Mouse (Mus musculus): ENCODE data around the gene Ly6g6d. TPM values are rescaled to one million over a fixed set of nuclear protein-coding genes. Genes with fewer than 3 reads are reported as not detected.

Gene Ly6g6d
- total RNA-seq, 2 experiments from 2014 or later = 0.99 to 2.1 TPM

- DNase-seq = no peak
Measured at GRCm38 (mm10) chr17:35023756-35024155, 54.1 kb downstream of the Ly6g6d start.

- DNase-seq = no peak
Measured at GRCm38 (mm10) chr17:35023221-35023620, 54.6 kb downstream of the Ly6g6d start.

GRCm38 (mm10) chr17:35022541-35023060 lies 55.3 kb downstream of the Ly6g6d start:
- no peak for DNase-seq

- DNase-seq = no peak
Measured at GRCm38 (mm10) chr17:35021842-35022477, 55.9 kb downstream of the Ly6g6d start.

Other genes with a start within 250 kb of the Ly6g6d start
- 10 to 100 TPM; 54.9 to 61.0 TPM for gene Stk19, start 241.1 kb downstream of the Ly6g6d start, total RNA-seq (2021)
- 10 to 100 TPM; 37.1 to 43.9 TPM for gene Dxo, start 241.0 kb downstream of the Ly6g6d start, total RNA-seq (2021)
- 10 to 100 TPM; 69.5 to 72.4 TPM for gene Skiv2l, start 227.9 kb downstream of the Ly6g6d start, total RNA-seq (2021)
- gene Nelfe, start 227.7 kb downstream of the Ly6g6d start, total RNA-seq (2021) = 10 to 100 TPM; 29.2 to 32.1 TPM
- under 1 TPM in 1 of 2 experiments, not detected in 1; 0.23 TPM for gene Cfb, start 215.5 kb downstream of the Ly6g6d start, total RNA-seq (2021)
- 1 to 10 TPM; 6.9 to 8.0 TPM for gene Zbtb12, start 198.6 kb downstream of the Ly6g6d start, total RNA-seq (2021)
- not detected for gene Gm20547, start 196.0 kb downstream of the Ly6g6d start, total RNA-seq (2021)
- gene C2, start 179.8 kb downstream of the Ly6g6d start, total RNA-seq (2021) = 1 to 10 TPM in 1 of 2 experiments, under 1 TPM in 1; 0.22 to 2.0 TPM
- 100 to 1,000 TPM; 175 to 182 TPM for gene Ehmt2, start 179.6 kb downstream of the Ly6g6d start, total RNA-seq (2021)
- gene Slc44a4, start 163.6 kb downstream of the Ly6g6d start, total RNA-seq (2021) = under 1 TPM in 1 of 2 experiments, not detected in 1; 0.28 TPM
- gene Neu1, start 146.8 kb downstream of the Ly6g6d start, total RNA-seq (2021) = 10 to 100 TPM; 37.6 to 41.2 TPM
- 10 to 100 TPM; 28.0 to 35.6 TPM for gene Hspa1b, start 118.8 kb downstream of the Ly6g6d start, total RNA-seq (2021)
- gene Gm20481, start 108.2 kb downstream of the Ly6g6d start, total RNA-seq (2021) = not detected
- 10 to 100 TPM; 19.1 to 26.6 TPM for gene Hspa1a, start 105.9 kb downstream of the Ly6g6d start, total RNA-seq (2021)
- gene Hspa1l, start 105.4 kb downstream of the Ly6g6d start, total RNA-seq (2021) = under 1 TPM; 0.42 to 0.48 TPM
- gene Lsm2, start 96.2 kb downstream of the Ly6g6d start, total RNA-seq (2021) = 10 to 100 TPM; 17.3 to 19.1 TPM
- gene Vars, start 77.1 kb downstream of the Ly6g6d start, total RNA-seq (2021) = 10 to 100 TPM; 45.1 to 50.1 TPM
- gene Vwa7, start 61.5 kb downstream of the Ly6g6d start, total RNA-seq (2021) = under 1 TPM; 0.22 to 0.33 TPM
- gene Sapcd1, start 50.0 kb downstream of the Ly6g6d start, total RNA-seq (2021) = under 1 TPM; 0.62 to 0.94 TPM
- under 1 TPM; 0.62 to 0.73 TPM for gene Msh5, start 31.3 kb downstream of the Ly6g6d start, total RNA-seq (2021)
- 10 to 100 TPM in 1 of 2 experiments, 1 to 10 TPM in 1; 6.7 to 11.5 TPM for gene Clic1, start 28.1 kb downstream of the Ly6g6d start, total RNA-seq (2021)
- 10 to 100 TPM; 16.0 to 18.0 TPM for gene Ddah2, start 19.0 kb downstream of the Ly6g6d start, total RNA-seq (2021)
- not detected for gene Ly6g6c, start 12.7 kb downstream of the Ly6g6d start, total RNA-seq (2021)
- not detected for gene Mpig6b, start 11.9 kb downstream of the Ly6g6d start, total RNA-seq (2021)
- 1 to 10 TPM; 3.6 to 5.4 TPM for gene Ly6g6e, start 1.2 kb downstream of the Ly6g6d start, total RNA-seq (2021)
- gene Ly6g6f, start 7.5 kb upstream of the Ly6g6d start, total RNA-seq (2021) = not detected
- gene Abhd16a, start 11.2 kb upstream of the Ly6g6d start, total RNA-seq (2021) = 100 to 1,000 TPM; 101 to 102 TPM
- gene Ly6g5c, start 30.2 kb upstream of the Ly6g6d start, total RNA-seq (2021) = not detected
- under 1 TPM in 1 of 2 experiments, not detected in 1; 0.70 TPM for gene Ly6g5b, start 37.4 kb upstream of the Ly6g6d start, total RNA-seq (2021)
- 10 to 100 TPM; 13.0 to 15.2 TPM for gene Gpank1, start 43.4 kb upstream of the Ly6g6d start, total RNA-seq (2021)
- 100 to 1,000 TPM; 169 to 176 TPM for gene Csnk2b, start 44.0 kb upstream of the Ly6g6d start, total RNA-seq (2021)
- 10 to 100 TPM; 25.6 to 29.3 TPM for gene D17H6S53E, start 48.3 kb upstream of the Ly6g6d start, total RNA-seq (2021)
- gene Apom, start 54.0 kb upstream of the Ly6g6d start, total RNA-seq (2021) = not detected
- 100 to 1,000 TPM; 304 to 319 TPM for gene Bag6, start 57.1 kb upstream of the Ly6g6d start, total RNA-seq (2021)
- 100 to 1,000 TPM; 315 to 340 TPM for gene Prrc2a, start 86.8 kb upstream of the Ly6g6d start, total RNA-seq (2021)
- 10 to 100 TPM; 10.1 to 10.9 TPM for gene Aif1, start 98.0 kb upstream of the Ly6g6d start, total RNA-seq (2021)
- 1 to 10 TPM; 7.1 to 7.7 TPM for gene Lst1, start 110.4 kb upstream of the Ly6g6d start, total RNA-seq (2021)
- under 1 TPM in 1 of 2 experiments, not detected in 1; 0.30 TPM for gene Ltb, start 116.4 kb upstream of the Ly6g6d start, total RNA-seq (2021)
- not detected for gene Tnf, start 123.9 kb upstream of the Ly6g6d start, total RNA-seq (2021)
- under 1 TPM; 0.28 to 0.42 TPM for gene Lta, start 127.3 kb upstream of the Ly6g6d start, total RNA-seq (2021)
- gene Gm16181, start 142.8 kb upstream of the Ly6g6d start, total RNA-seq (2021) = not detected
- 100 to 1,000 TPM; 602 to 647 TPM for gene Atp6v1g2, start 155.6 kb upstream of the Ly6g6d start, total RNA-seq (2021)
- 10 to 100 TPM; 13.3 to 13.6 TPM for gene Nfkbil1, start 157.7 kb upstream of the Ly6g6d start, total RNA-seq (2021)
- 100 to 1,000 TPM; 220 to 232 TPM for gene Ddx39b, start 163.7 kb upstream of the Ly6g6d start, total RNA-seq (2021)
- 10 to 100 TPM; 13.4 to 18.0 TPM for gene H2-D1, start 184.7 kb upstream of the Ly6g6d start, total RNA-seq (2021)
- under 1 TPM in 1 of 2 experiments, not detected in 1; 0.20 TPM for gene H2-Q1, start 242.3 kb upstream of the Ly6g6d start, total RNA-seq (2021)